ENCODE assay signal across 9 mouse cellular contexts in genomic region chr2:123813182-123813949, GRCm38 (mm10).
A peak's percentile ranks its signal among the peaks of the same experiment; 100 is the strongest.
DNase-seq lines count a peak whose midpoint lies in the region; ATAC-seq lines count a peak whose summit lies in the region.
"Had no signal": no experiment of that assay in that cellular context is flagged by ENCODE, and none has a peak within 500 bp of the region (broad histone marks: within the 10 kb centered on the region; RNA-seq: fewer than 3 reads in every experiment).

No protein-coding gene starts in this region.

- DNase-seq in adrenal gland, adult (ENCODE audit: inconsistent age in 2 of 2, low spot score in 1 of 2), result peak; percentile 4 to 41
- DNase-seq in adrenal gland, adult 18-20 months (ENCODE audit: low spot score in 2 of 2), result no peak
- DNase-seq in left cerebral cortex, adult 11 months (ENCODE audit: low spot score), result peak; percentile 16
- DNase-seq in urinary bladder, postnatal 36 days (ENCODE audit: low spot score in 2 of 2), result no peak
- no peak for DNase-seq in thymus, adult 18-20 months
- no peak for DNase-seq in natural killer cell, adult 2 months (ENCODE audit: low spot score in 2 of 2)
- DNase-seq: kidney, postnatal 10 days had no signal

- H3K4me2 ChIP-seq in forebrain, embryonic 16.5 days (ENCODE audit: low read length), result peak overlapping the region; percentile 34
- peak overlapping the region; percentile 0; the same call in 1 of the 2 replicates for H3K4me2 ChIP-seq in neural tube, embryonic 14.5 days (ENCODE audit: low read depth, low read length)

- no peaks in the 10 kb centered on the region for H3K27me3 ChIP-seq in forebrain, embryonic 16.5 days (replicated peaks; ENCODE audit: control insufficient read depth, insufficient read depth, low read length)
- no peaks in the 10 kb centered on the region for H3K27me3 ChIP-seq in neural tube, embryonic 14.5 days (ENCODE audit: control insufficient read depth, insufficient read depth, low read length)

- peak; percentile 92 for ATAC-seq in forebrain, embryonic 16.5 days
- ATAC-seq in neural tube, embryonic 14.5 days (ENCODE audit: low read depth), result peak; percentile 93

- H3K9ac ChIP-seq in forebrain, embryonic 16.5 days (replicated peaks; ENCODE audit: low read depth, low read length), result no peak overlapping the region
- no peak overlapping the region for H3K9ac ChIP-seq in neural tube, embryonic 14.5 days (replicated peaks; ENCODE audit: low read depth, low read length)

- H3K9me3 ChIP-seq in forebrain, embryonic 16.5 days (ENCODE audit: control insufficient read depth, low read length), result no peaks in the 10 kb centered on the region
- no peaks in the 10 kb centered on the region for H3K9me3 ChIP-seq in neural tube, embryonic 14.5 days (ENCODE audit: control insufficient read depth, low read length)

- H3K36me3 ChIP-seq in forebrain, embryonic 16.5 days (ENCODE audit: control insufficient read depth, insufficient read depth), result no peaks in the 10 kb centered on the region
- H3K36me3 ChIP-seq in neural tube, embryonic 14.5 days (ENCODE audit: control insufficient read depth, insufficient read depth, low read length), result no peaks in the 10 kb centered on the region

- no peak overlapping the region for H3K4me3 ChIP-seq in forebrain, embryonic 16.5 days (replicated peaks; ENCODE audit: low read length)
- no peak overlapping the region for H3K4me3 ChIP-seq in neural tube, embryonic 14.5 days (ENCODE audit: low read depth, low read length)

- H3K27ac ChIP-seq in forebrain, embryonic 16.5 days (ENCODE audit: low read length), result peak overlapping the region; percentile 76
- peak overlapping the region; percentile 65; the same call in 1 of the 2 replicates for H3K27ac ChIP-seq in neural tube, embryonic 14.5 days (ENCODE audit: low read depth, low read length)

- 10% methylated on average over 15 of the region's 15 CpGs for WGBS in forebrain, embryonic 16.5 days
- 22% methylated on average over 15 of the region's 15 CpGs for WGBS in neural tube, embryonic 14.5 days

- peaks cover 17% of the 10 kb centered on the region for H3K4me1 ChIP-seq in forebrain, embryonic 16.5 days (replicated peaks; ENCODE audit: control insufficient read depth, insufficient read depth, low read length)
- no peaks in the 10 kb centered on the region for H3K4me1 ChIP-seq in neural tube, embryonic 14.5 days (ENCODE audit: control insufficient read depth, insufficient read depth, low read length)

Comparison
In these comparisons a context has a peak if more than half of its experiments do, and no peak if none do; other contexts are left out.
1. DNase-seq: peak in adrenal gland, adult (2 of 2) and left cerebral cortex, adult 11 months (single experiment); none in adrenal gland, adult 18-20 months (0 of 2), urinary bladder, postnatal 36 days (0 of 2), thymus, adult 18-20 months (0 of 2) and natural killer cell, adult 2 months (0 of 2).